Mouse (Mus musculus): ENCODE measurements around the gene Pkig.

GRCm38 (mm10) chr2:163617232-163617863 lies 40.8 kb upstream of the Pkig start:
- TF ChIP-seq POLR2A (IDR thresholded peaks at IDR 0.05; ENCODE audit: borderline replicate concordance, control insufficient read depth, low read depth, low read length) (no peak), CTCF (IDR thresholded peaks at IDR 0.05; ENCODE audit: control insufficient read depth, insufficient read depth, low read length) (no peak)
